Mouse (Mus musculus): ENCODE measurements at regions not wholly inside any gene's neighbourhood (a gene's known extent, or its start where the extent isn't known, plus 50 kb on each side); places are given as distances from the start of the nearest gene placed in this dataset.

GRCm38 (mm10) chr17:50438960-50439359, 70.2 kb upstream of the Plcl2 start:
- no peak overlapping the region for H3K4me3 ChIP-seq (ENCODE audit: low read depth, low read length)
- no peaks in the 10 kb centered on the region for H3K9me3 ChIP-seq (ENCODE audit: control insufficient read depth, low read length)
- WGBS = 83% methylated on average over 5 of the region's 5 CpGs
- no peak for ATAC-seq (ENCODE audit: low read depth)
- no peaks in the 10 kb centered on the region for H3K27me3 ChIP-seq (replicated peaks; ENCODE audit: control insufficient read depth, insufficient read depth, low read length)
- no peaks in the 10 kb centered on the region for H3K4me1 ChIP-seq (ENCODE audit: control insufficient read depth, insufficient read depth, low read length)
- H3K4me2 ChIP-seq (ENCODE audit: low read depth, low read length) = no peak overlapping the region
- no peak overlapping the region for H3K9ac ChIP-seq (ENCODE audit: low read depth, low read length)
- no peaks in the 10 kb centered on the region for H3K36me3 ChIP-seq (ENCODE audit: control insufficient read depth, insufficient read depth, low read length)
- no peak overlapping the region for H3K27ac ChIP-seq (replicated peaks; ENCODE audit: low read depth, low read length)
- no peak for DNase-seq (ENCODE audit: low spot score)

GRCm38 (mm10) chr17:50439365-50439764, 69.8 kb upstream of the Plcl2 start:
- Histone ChIP-seq H3K4me2 (ENCODE audit: low read depth, low read length) (no peak overlapping the region), H3K9me3 (ENCODE audit: control insufficient read depth, low read length) (no peaks in the 10 kb centered on the region), H3K27me3 (replicated peaks; ENCODE audit: control insufficient read depth, insufficient read depth, low read length) (no peaks in the 10 kb centered on the region), H3K9ac (ENCODE audit: low read depth, low read length) (no peak overlapping the region), H3K27ac (replicated peaks; ENCODE audit: low read depth, low read length) (no peak overlapping the region), H3K4me1 (ENCODE audit: control insufficient read depth, insufficient read depth, low read length) (no peaks in the 10 kb centered on the region), H3K36me3 (ENCODE audit: control insufficient read depth, insufficient read depth, low read length) (no peaks in the 10 kb centered on the region), H3K4me3 (ENCODE audit: low read depth, low read length) (no peak overlapping the region)
- ATAC-seq (ENCODE audit: low read depth) (no peak), DNase-seq (ENCODE audit: low spot score) (no peak)
- WGBS = 70% methylated on average over 3 of the region's 3 CpGs

- Histone ChIP-seq H3K9me3 (ENCODE audit: control insufficient read depth, low read length) (no peaks in the 10 kb centered on the region), H3K4me2 (ENCODE audit: low read depth, low read length) (no peak overlapping the region), H3K9ac (ENCODE audit: low read depth, low read length) (no peak overlapping the region), H3K4me3 (ENCODE audit: low read depth, low read length) (no peak overlapping the region), H3K4me1 (ENCODE audit: control insufficient read depth, insufficient read depth, low read length) (no peaks in the 10 kb centered on the region), H3K27ac (replicated peaks; ENCODE audit: low read depth, low read length) (no peak overlapping the region), H3K27me3 (replicated peaks; ENCODE audit: control insufficient read depth, insufficient read depth, low read length) (no peaks in the 10 kb centered on the region), H3K36me3 (ENCODE audit: control insufficient read depth, insufficient read depth, low read length) (no peaks in the 10 kb centered on the region)
- DNase-seq (ENCODE audit: low spot score) (no peak), ATAC-seq (ENCODE audit: low read depth) (no peak)
- WGBS = 84% methylated on average over 5 of the region's 5 CpGs
These were observed 67.1 kb upstream of the Plcl2 start for GRCm38 (mm10) chr17:50442062-50442461.

GRCm38 (mm10) chr17:50442905-50443304, 66.3 kb upstream of the Plcl2 start:
- H3K4me3 ChIP-seq (ENCODE audit: low read depth, low read length) = no peak overlapping the region
- H3K27me3 ChIP-seq (replicated peaks; ENCODE audit: control insufficient read depth, insufficient read depth, low read length) = no peaks in the 10 kb centered on the region
- H3K36me3 ChIP-seq (ENCODE audit: control insufficient read depth, insufficient read depth, low read length) = no peaks in the 10 kb centered on the region
- no peaks in the 10 kb centered on the region for H3K9me3 ChIP-seq (ENCODE audit: control insufficient read depth, low read length)
- H3K27ac ChIP-seq (replicated peaks; ENCODE audit: low read depth, low read length) = no peak overlapping the region
- H3K4me2 ChIP-seq (ENCODE audit: low read depth, low read length) = no peak overlapping the region
- WGBS = 90% methylated on average over 6 of the region's 6 CpGs
- no peak for ATAC-seq (ENCODE audit: low read depth)
- H3K4me1 ChIP-seq (ENCODE audit: control insufficient read depth, insufficient read depth, low read length) = no peaks in the 10 kb centered on the region
- H3K9ac ChIP-seq (ENCODE audit: low read depth, low read length) = no peak overlapping the region
- peak; percentile 60 for DNase-seq (ENCODE audit: low spot score)

GRCm38 (mm10) chr17:50443376-50444022, 65.7 kb upstream of the Plcl2 start:
- DNase-seq (ENCODE audit: low spot score) (peak; percentile 57), ATAC-seq (ENCODE audit: low read depth) (peak; percentile 50; the same call in 1 of the 2 replicates)
- Histone ChIP-seq H3K27ac (replicated peaks; ENCODE audit: low read depth, low read length) (0 out of 2 replicates have a peak overlapping the region, but pooled peaks have one; percentile 13), H3K4me2 (ENCODE audit: low read depth, low read length) (no peak overlapping the region), H3K4me3 (ENCODE audit: low read depth, low read length) (no peak overlapping the region), H3K9ac (ENCODE audit: low read depth, low read length) (no peak overlapping the region), H3K36me3 (ENCODE audit: control insufficient read depth, insufficient read depth, low read length) (no peaks in the 10 kb centered on the region), H3K9me3 (ENCODE audit: control insufficient read depth, low read length) (no peaks in the 10 kb centered on the region), H3K4me1 (ENCODE audit: control insufficient read depth, insufficient read depth, low read length) (no peaks in the 10 kb centered on the region), H3K27me3 (replicated peaks; ENCODE audit: control insufficient read depth, insufficient read depth, low read length) (no peaks in the 10 kb centered on the region)
- WGBS = 57% methylated on average over 6 of the region's 6 CpGs

GRCm38 (mm10) chr17:50444023-50444389, 65.2 kb upstream of the Plcl2 start:
- no peaks in the 10 kb centered on the region for H3K9me3 ChIP-seq (ENCODE audit: control insufficient read depth, low read length)
- no peak overlapping the region for H3K4me2 ChIP-seq (ENCODE audit: low read depth, low read length)
- ATAC-seq (ENCODE audit: low read depth) = no peak
- no peaks in the 10 kb centered on the region for H3K36me3 ChIP-seq (ENCODE audit: control insufficient read depth, insufficient read depth, low read length)
- no peak for DNase-seq (ENCODE audit: low spot score)
- H3K4me3 ChIP-seq (ENCODE audit: low read depth, low read length) = no peak overlapping the region
- H3K27me3 ChIP-seq (replicated peaks; ENCODE audit: control insufficient read depth, insufficient read depth, low read length) = no peaks in the 10 kb centered on the region
- 82% methylated on average over 1 of the region's 1 CpGs for WGBS
- H3K27ac ChIP-seq (replicated peaks; ENCODE audit: low read depth, low read length) = no peak overlapping the region
- H3K9ac ChIP-seq (ENCODE audit: low read depth, low read length) = no peak overlapping the region
- no peaks in the 10 kb centered on the region for H3K4me1 ChIP-seq (ENCODE audit: control insufficient read depth, insufficient read depth, low read length)

GRCm38 (mm10) chr17:50448693-50449092, 60.5 kb upstream of the Plcl2 start:
- ATAC-seq (ENCODE audit: low read depth) = no peak
- 82% methylated on average over 6 of the region's 6 CpGs for WGBS

GRCm38 (mm10) chr17:50451606-50452005, 57.6 kb upstream of the Plcl2 start:
- H3K4me2 ChIP-seq (ENCODE audit: low read depth, low read length) = no peak overlapping the region
- no peak overlapping the region for H3K4me3 ChIP-seq (ENCODE audit: low read depth, low read length)
- DNase-seq (ENCODE audit: low spot score) = no peak
- 79% methylated on average over 3 of the region's 3 CpGs for WGBS
- no peak overlapping the region for H3K27ac ChIP-seq (replicated peaks; ENCODE audit: low read depth, low read length)
- H3K27me3 ChIP-seq (replicated peaks; ENCODE audit: control insufficient read depth, insufficient read depth, low read length) = no peaks in the 10 kb centered on the region
- no peak overlapping the region for H3K9ac ChIP-seq (ENCODE audit: low read depth, low read length)
- no peak for ATAC-seq (ENCODE audit: low read depth)
- no peaks in the 10 kb centered on the region for H3K36me3 ChIP-seq (ENCODE audit: control insufficient read depth, insufficient read depth, low read length)
- no peaks in the 10 kb centered on the region for H3K9me3 ChIP-seq (ENCODE audit: control insufficient read depth, low read length)
- H3K4me1 ChIP-seq (ENCODE audit: control insufficient read depth, insufficient read depth, low read length) = no peaks in the 10 kb centered on the region

More at GRCm38 (mm10) chr17:50448693-50449092, 60.5 kb upstream of the Plcl2 start:
- Histone ChIP-seq H3K4me2 (ENCODE audit: low read depth, low read length) (no peak overlapping the region), H3K9me3 (ENCODE audit: control insufficient read depth, low read length) (no peaks in the 10 kb centered on the region), H3K36me3 (ENCODE audit: control insufficient read depth, insufficient read depth, low read length) (no peaks in the 10 kb centered on the region), H3K4me3 (ENCODE audit: low read depth, low read length) (no peak overlapping the region), H3K27ac (replicated peaks; ENCODE audit: low read depth, low read length) (no peak overlapping the region), H3K27me3 (replicated peaks; ENCODE audit: control insufficient read depth, insufficient read depth, low read length) (no peaks in the 10 kb centered on the region), H3K9ac (ENCODE audit: low read depth, low read length) (no peak overlapping the region), H3K4me1 (ENCODE audit: control insufficient read depth, insufficient read depth, low read length) (no peaks in the 10 kb centered on the region)
- no peak for DNase-seq (ENCODE audit: low spot score)

GRCm38 (mm10) chr17:50453524-50453923, 55.7 kb upstream of the Plcl2 start:
- no peak overlapping the region for H3K4me2 ChIP-seq (ENCODE audit: low read depth, low read length)
- H3K27me3 ChIP-seq (replicated peaks; ENCODE audit: control insufficient read depth, insufficient read depth, low read length) = no peaks in the 10 kb centered on the region
- no peak overlapping the region for H3K27ac ChIP-seq (replicated peaks; ENCODE audit: low read depth, low read length)
- ATAC-seq (ENCODE audit: low read depth) = no peak
- no peak for DNase-seq (ENCODE audit: low spot score)
- H3K4me3 ChIP-seq (ENCODE audit: low read depth, low read length) = no peak overlapping the region
- no peaks in the 10 kb centered on the region for H3K4me1 ChIP-seq (ENCODE audit: control insufficient read depth, insufficient read depth, low read length)
- H3K9me3 ChIP-seq (ENCODE audit: control insufficient read depth, low read length) = no peaks in the 10 kb centered on the region
- no peak overlapping the region for H3K9ac ChIP-seq (ENCODE audit: low read depth, low read length)
- H3K36me3 ChIP-seq (ENCODE audit: control insufficient read depth, insufficient read depth, low read length) = no peaks in the 10 kb centered on the region
